Mouse (Mus musculus) right cerebral cortex, postnatal 36 days (tissue): ENCODE results near the gene Rps10.
A peak's percentile ranks its signal among the peaks of the same experiment; 100 is the strongest.
"Not testable (repeated sequence)": the region's sequence is repeated elsewhere in the genome, so short reads cannot be mapped to it uniquely, and the experiment has no call there.

Source experiments
- DNase-seq, 2 experiments: peaks; one replicate each; pipeline ENCODE4 v3.0.0; 2022; ENCODE audit warnings: low spot score in 2 of 2, mixed read lengths in 1 of 2

Gene Rps10

DNA sequence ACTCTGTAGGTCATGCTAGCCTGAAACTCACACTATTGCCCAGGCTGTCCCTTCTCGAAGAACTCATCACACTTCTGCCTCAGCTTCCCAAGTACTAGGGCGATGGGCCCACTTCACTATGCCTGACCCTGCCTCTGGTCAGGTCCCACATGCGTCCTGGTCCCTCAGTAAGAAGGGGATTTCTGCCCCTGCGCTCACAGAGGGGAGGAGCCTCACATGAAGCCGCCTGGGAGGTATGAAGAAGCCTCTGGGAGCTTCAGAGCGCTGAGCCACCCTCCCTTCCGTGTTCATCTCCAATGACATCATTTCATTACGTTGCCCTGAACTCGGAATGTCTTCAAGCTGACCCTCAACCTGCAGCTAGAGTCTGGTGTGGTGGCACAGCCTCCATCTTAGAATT is 7.3 kb upstream of the Rps10 start:
- DNase-seq: no peak

- no peak for DNase-seq
Observed at GRCm38 (mm10) chr17:27643101-27643500, 6.6 kb upstream of the Rps10 start.

GRCm38 (mm10) chr17:27642491-27643062 is 6.1 kb upstream of the Rps10 start:
- peak; percentile 80 to 88 for DNase-seq

DNA sequence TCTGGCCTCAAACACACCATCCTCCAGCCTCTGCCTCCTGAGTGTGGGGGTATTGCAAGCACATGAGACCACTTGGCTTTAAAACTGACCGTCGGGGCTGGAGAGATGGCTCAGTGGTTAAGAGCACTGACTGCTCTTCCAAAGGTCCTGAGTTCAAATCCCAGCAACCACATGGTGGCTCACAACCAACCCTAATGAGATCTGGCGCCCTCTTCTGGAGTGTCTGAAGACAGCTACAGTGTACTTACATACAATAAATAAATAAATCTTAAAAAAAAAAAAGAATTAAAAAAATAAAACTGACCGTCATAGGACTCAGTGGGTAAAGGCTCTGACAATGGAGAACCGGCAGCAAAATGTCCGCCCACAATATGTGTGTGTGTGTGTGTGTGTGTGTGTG is 3.4 kb upstream of the Rps10 start:
- DNase-seq: not testable (repeated sequence)

DNA sequence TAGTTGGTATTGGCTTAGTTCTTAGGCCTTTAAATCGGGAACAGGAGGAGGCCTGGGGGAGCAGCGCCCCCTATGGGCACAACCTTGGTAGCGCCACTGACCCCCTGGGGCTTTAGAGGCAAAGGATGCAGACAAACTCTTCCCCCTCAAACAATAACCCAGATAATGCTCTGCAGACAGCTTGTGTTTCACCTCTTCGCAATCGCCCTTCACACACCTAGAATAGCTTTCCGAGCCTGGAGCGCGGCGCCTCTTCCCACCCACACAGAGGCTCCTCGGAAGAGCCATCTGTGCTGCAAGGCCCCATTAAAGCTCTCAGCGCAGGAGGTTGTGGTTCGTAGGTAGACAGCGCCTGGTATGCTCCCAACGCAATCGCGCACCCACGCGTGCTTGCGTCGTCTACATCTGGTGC is 2.5 kb upstream of the Rps10 start:
- DNase-seq: peak; percentile 86 to 89

DNA sequence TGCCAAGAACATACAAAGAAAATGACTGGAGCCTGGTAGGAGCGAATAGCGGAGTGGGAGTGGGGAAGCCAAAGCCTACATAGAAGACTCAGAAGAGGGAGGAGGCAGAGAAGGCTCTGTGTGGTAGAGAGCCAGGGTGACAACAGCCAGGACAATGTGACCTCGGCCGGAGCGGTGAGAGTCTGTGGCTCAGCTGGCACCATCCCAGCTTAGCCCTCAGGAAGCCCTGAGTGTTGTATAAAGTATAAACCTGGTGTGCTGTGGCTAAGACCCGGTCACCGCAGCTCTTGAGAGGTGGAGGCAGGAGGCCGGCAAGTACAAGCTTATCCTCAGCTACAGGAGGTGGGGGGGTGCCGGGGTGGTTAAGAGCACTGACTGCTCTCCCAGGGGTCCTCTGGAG is 864 bp upstream of the Rps10 start:
- DNase-seq: no peak

DNA sequence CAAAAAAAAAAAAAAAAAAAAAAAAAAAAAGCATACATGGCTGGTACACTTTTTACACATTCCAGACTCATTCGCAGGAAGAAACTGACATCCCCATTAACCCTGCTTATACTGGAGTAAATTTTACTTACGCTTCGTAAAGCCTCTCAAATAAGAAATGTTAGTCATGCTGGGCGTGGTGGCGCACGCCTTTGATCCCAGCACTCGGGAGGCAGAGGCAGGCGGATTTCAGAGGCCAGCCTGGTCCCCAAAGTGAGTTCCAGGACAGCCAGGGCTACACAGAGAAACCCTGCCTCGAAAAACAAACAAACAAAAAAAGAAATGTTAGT is 930 bp downstream of the Rps10 start:
- DNase-seq: not testable (repeated sequence)

GRCm38 (mm10) chr17:27634871-27635574 is 1.4 kb downstream of the Rps10 start, which contains the start of gene RPS10-NUDT3:
Gene RPS10-NUDT3, minus strand, starts transcription at chr17:27635222.
- DNase-seq: peak; percentile 79 to 88

DNA sequence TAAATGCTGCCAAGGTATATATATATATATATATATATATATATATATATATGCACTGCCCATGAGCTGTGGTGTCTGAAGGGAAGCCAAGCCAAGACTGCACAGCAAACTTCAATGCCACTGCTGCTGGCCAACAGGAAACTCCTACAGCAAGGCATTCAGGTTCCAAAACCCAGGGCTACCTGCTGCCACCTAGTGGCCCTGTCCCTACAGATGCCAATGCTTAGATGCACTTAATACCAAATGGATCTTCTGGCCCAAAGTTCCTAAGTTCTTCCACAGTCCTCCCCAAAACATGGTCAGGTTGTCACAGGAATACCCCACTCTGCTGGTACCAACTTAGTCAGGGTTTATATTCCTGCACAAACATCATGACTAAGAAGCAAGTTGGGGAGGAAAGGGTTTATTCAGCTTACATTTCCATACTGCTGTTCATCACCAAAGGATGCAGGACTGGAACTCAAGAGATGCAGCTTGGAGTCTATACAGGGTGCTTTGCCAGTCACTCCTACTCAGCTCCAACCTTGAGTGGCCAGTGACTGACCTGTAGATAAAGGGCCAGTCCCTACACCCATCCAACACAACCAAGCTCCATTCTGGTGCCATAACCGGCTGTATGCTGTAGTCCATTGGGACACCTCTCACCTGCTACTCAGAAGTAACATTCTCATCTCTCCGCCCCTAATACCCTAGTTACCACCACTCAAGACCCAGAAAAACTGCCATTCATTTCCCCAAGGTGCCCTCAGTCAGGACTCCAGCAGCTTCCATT is 7.0 kb downstream of the Rps10 start:
- peak; percentile 77 to 78 for DNase-seq

GRCm38 (mm10) chr17:27628376-27628775 is 8.1 kb downstream of the Rps10 start:
- no peak for DNase-seq

DNA sequence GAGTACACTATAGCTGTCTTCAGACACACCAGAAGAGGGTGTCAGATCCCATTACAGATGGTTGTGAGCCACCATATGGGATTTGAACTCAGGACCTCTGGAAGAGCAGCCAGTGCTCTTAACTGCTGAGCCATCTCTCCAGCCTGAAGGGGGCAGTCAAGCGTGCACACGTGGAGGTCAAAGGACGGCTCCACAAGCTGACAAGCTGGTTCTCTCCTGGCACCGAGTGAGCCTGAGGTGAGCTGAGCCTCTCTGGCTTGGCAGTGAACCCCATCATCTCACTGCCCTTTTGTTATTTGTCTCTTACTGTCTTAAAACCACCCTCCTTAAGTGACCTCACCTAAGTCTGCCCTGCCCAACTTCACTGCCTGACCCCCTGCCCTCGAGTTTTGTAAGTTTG is 9.0 kb downstream of the Rps10 start:
- DNase-seq: no peak

GRCm38 (mm10) chr17:27626681-27627080 is 9.8 kb downstream of the Rps10 start:
- DNase-seq: no peak

DNA sequence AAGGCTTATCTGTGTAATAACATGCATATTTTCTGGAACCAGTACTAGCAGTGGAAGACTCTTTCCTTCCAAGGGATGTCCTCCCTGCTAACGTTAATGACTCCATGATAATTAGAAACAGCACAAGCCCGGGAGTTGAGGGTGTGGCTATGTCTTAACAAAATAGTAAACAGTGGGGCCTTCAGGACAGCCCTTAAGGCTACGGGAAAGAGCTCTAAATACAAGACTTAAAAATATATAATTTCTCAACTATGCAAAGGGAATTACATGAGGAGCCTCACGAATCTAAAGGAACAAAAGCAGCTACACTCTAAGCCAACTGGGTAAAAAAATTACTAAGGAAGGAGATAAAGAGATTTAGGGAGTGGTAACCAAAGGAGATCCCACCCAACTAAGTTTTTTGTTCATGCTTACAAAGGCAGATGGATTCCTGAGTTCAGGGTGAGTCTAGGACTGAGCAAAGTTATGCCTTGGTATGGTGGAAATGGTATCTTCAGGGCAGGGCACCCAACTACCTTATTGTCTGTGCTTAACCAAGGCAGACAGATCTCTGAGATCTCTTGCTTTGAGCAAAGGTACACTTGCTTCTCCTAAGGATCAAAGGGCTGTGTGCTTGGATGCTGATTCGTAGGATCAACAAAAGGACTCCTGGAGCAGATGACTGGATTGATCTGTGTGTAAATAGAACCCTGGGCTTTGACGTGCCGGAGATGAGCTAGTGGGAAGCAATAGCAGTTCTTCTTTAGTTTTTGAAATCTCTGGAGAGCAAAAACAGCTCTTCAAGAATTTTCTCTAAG is 10.8 kb downstream of the Rps10 start:
- DNase-seq: no peak

GRCm38 (mm10) chr17:27623360-27624326 is 12.8 kb downstream of the Rps10 start, which contains the start of gene Nudt3:
Gene Nudt3, minus strand, starts transcription at chr17:27623495.
- peak; percentile 82 to 83 for DNase-seq

GRCm38 (mm10) chr17:27622611-27623359 is 13.7 kb downstream of the Rps10 start:
- no peak for DNase-seq

GRCm38 (mm10) chr17:27621705-27622531 is 14.6 kb downstream of the Rps10 start:
- no peak for DNase-seq

GRCm38 (mm10) chr17:27621161-27621560 is 15.3 kb downstream of the Rps10 start:
- no peak for DNase-seq

GRCm38 (mm10) chr17:27615388-27615787 is 21.1 kb downstream of the Rps10 start:
- DNase-seq: no peak

DNA sequence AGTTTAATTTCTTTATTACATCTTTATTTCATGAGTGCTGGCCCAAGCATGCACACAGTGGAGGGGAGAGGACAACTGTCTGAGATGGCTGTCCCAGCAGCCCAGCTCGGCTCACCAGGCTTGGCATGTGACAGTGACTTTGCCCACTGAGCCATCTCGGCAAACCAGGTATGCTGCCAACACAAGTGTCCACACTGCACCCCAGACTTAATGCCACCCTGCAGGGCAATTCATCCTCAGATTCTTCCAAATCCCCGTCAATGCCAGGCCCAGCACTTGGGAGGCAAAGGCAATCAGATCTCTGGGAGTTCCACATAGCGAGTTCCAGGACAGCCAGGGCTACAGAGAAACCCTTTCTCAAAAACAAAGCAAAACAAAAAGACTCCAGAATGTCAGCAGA is 23.5 kb downstream of the Rps10 start:
- DNase-seq: no peak
